Mouse (Mus musculus) cerebellum, postnatal 10 days (tissue): ENCODE measurements around the gene Ccdc113.

Source experiments
- DNase-seq, 2 experiments: peaks; one replicate each; pipeline ENCODE4 v3.0.0; 2021; ENCODE audit warnings: mixed read lengths in 2 of 2

The Ccdc113 gene

GRCm38 (mm10) chr8:95607210-95607609 is 73.3 kb downstream of the Ccdc113 start:
- no peak for DNase-seq
